Mouse (Mus musculus) inflammation-experienced regulatory T-cells (primary cell): ENCODE data around the gene Spcs3. TPM values are rescaled to one million over a fixed set of nuclear protein-coding genes. Genes with fewer than 3 reads are reported as not detected.

Experiments
- polyA plus RNA-seq, 2 experiments: library from polyadenylated mRNA; unstranded; fragments of 100-300 nt; shearing (Covaris generic); gene quantifications; one replicate each; pipeline ENCODE4 v1.2.1; 2017

Spcs3 gene
- 100 to 1,000 TPM; 104 to 112 TPM for polyA plus RNA-seq

GRCm38 (mm10) chr8:54529382-54530296 lies at the start of gene Spcs3, which contains the start of gene Asb5:
Gene Spcs3 (minus strand): TSS chr8:54529998.
Gene Asb5 (plus strand): TSS chr8:54529580.

Other genes with a start within 250 kb of the Spcs3 start
- gene Asb5, start 418 bp downstream of the Spcs3 start, polyA plus RNA-seq, result 1 to 10 TPM; 4.5 to 6.4 TPM
- gene Spata4, start 70.8 kb upstream of the Spcs3 start, polyA plus RNA-seq, result not detected